Mouse (Mus musculus): ENCODE results near the gene Krtap12-1.
"Not testable (repeated sequence)": the region's sequence is repeated elsewhere in the genome, so short reads cannot be mapped to it uniquely, and the experiment has no call there.

The Krtap12-1 gene

GRCm38 (mm10) chr10:77741924-77742688, 21.7 kb downstream of the Krtap12-1 start, which contains the start of gene Gm18596:
TSS of gene Gm18596 (minus strand) at chr10:77742638.
- not testable (repeated sequence) for DNase-seq (ENCODE audit: inconsistent age in 2 of 2, low spot score in 1 of 2)

DNA sequence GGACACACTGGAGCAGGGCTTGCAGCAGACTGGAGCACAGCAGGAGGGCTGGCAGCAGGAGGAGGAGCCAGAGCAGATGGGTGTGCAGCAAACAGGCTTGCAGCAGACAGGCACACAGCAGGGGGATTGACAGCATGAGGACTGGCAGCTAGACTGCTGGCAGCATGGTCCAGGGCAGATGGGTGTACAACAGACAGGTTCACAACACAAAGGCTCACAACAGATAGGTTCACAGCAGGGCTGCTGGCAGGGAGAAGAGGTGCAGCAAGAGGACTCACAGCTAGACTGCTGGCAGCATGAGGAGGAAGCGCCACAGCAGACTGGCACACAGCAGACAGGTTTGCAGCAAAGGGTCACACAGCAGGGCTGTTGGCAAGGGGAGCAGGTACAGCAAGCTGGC, 30.3 kb downstream of the Krtap12-1 start:
- not testable (repeated sequence) for DNase-seq (ENCODE audit: inconsistent age in 2 of 2, low spot score in 1 of 2)

GRCm38 (mm10) chr10:77751254-77751653, 30.9 kb downstream of the Krtap12-1 start, which contains the start of gene Gm9736:
TSS of gene Gm9736 (minus strand) at chr10:77751354.
- DNase-seq (ENCODE audit: inconsistent age in 2 of 2, low spot score in 1 of 2), result not testable (repeated sequence)

DNA sequence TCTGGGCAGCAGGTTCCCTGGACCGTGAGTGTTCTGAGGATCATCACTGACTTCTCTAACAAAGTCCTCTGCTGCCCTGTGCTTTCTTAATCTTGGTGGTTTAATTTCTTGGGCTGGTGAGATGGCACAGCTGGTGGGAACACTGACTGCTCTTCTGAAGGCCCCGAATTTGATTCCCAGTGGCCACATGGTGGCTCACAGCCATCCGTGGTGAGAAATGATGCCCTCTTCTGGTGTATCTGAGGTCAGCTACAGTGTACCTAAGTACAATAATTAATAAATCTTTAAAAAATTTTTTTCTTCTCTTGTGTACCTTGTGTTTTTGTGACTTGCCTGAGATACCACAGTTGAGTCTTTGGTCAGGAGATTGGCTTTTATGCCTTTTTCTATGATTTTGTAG, 31.9 kb downstream of the Krtap12-1 start:
- not testable (repeated sequence) for DNase-seq (ENCODE audit: inconsistent age in 2 of 2, low spot score in 1 of 2)

- DNase-seq (ENCODE audit: inconsistent age in 2 of 2, low spot score in 1 of 2), result no peak
These were observed 33.0 kb downstream of the Krtap12-1 start for GRCm38 (mm10) chr10:77753448-77753847.

DNA sequence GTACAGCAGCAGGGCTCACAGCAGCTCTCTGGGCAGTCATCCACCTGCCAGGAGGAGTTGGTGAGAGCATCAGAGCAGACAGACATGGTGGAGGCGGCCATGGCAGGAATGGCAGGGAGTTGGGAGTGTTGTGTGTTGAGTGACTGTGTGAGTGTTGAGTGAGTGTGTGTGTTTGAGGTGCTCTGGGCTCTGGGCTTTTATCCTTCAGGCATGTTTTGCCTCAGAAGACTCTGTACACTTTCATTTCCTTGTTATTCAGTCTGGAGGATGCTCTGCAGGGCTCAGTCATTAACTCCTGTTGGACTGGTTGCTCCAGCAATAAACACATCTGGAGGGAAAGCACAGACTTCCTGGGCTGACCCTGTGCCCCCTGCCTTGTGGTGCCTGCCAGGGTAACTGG, 39.2 kb downstream of the Krtap12-1 start, which contains the start of gene Gm3233:
Gene Gm3233, minus strand, starts transcription at position 101 of the 400 bp plus-strand sequence.
- DNase-seq (ENCODE audit: inconsistent age in 2 of 2, low spot score in 1 of 2), result not testable (repeated sequence)

DNA sequence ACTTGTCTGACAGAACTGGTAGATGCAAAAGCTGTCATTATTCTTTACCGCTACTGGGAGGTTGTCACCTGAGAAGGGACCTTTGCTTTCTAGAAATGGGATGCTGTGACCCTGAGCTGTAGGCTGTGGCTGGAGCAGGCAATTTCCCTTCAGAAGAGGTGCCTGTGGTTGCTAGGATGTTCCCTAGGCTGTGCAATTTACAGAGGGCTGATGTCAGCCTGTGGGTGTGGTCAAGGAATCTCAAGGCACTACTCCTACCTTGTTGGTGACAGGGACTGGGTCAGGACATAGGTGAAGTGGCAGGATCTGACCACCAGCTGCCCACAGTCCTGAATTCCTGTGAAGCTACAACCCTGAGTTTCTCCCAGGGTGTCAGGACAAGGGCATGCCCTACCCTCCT, 49.3 kb downstream of the Krtap12-1 start:
- no peak for DNase-seq (ENCODE audit: inconsistent age in 2 of 2, low spot score in 1 of 2)

Measured in adrenal gland, adult (tissue).